Mouse (Mus musculus): ENCODE measurements around the gene Art4. TPM values are rescaled to one million over a fixed set of nuclear protein-coding genes. Genes with fewer than 3 reads are reported as not detected.

Gene Art4
- polyA plus RNA-seq, 1 experiment from 2014 or later, result 13.3 TPM

DNA sequence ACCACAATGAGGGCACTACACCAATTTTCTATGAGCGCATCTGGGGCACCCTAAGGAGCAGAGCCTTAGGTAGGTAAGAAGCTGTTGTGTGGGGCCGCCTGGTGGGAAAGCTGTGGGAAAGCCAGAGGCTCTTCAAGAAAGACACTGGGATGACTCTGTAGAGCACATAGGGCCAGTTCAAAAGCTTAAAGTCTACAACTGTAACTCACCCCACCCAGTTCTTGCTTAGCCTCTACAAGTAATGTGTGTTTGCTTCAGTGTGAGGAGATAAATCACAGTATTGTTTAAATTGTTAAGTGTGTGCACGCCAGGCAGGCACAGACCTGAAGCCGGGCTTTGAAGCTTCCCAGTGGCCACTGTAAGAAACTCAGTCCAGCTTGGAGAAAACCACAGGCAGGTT lies 8.6 kb upstream of the Art4 start:
- Histone ChIP-seq H3K27me3 (replicated peaks) (no peaks in the 10 kb centered on the region), H3K27ac (replicated peaks) (no peak overlapping the region), H3K36me3 (no peaks in the 10 kb centered on the region), H3K4me3 (no peak overlapping the region), H3K4me1 (peaks cover 4% of the 10 kb centered on the region; the same call in 1 of the 2 replicates), H3K9me3 (no peaks in the 10 kb centered on the region), H3K4me2 (no peak overlapping the region), H3K9ac (no peak overlapping the region)
- ATAC-seq (ENCODE audit: extremely low read depth, insufficient number of reproducible peaks, low FRiP score, low TSS enrichment), result no peak
- WGBS, result 78% methylated on average over 4 of the region's 4 CpGs

DNA sequence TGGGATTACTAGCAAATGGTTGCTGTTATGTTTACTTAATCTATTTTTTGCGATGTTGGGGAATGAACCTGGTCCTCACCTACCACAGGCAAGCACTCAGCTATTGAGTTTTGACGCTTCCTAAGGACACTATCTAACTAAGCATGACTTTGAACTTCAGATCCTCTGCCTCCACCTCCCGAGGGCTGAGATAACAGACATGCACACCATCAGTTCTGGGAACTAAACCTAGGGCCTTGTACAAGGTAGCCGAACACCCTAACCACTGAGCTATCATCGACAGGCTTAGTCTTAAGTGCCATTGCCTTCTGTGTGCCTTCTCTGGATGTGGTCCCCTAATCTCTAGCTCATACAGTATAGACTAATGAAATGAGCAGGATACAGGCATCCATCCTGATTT lies 7.8 kb upstream of the Art4 start:
- no peak overlapping the region for H3K27ac ChIP-seq (replicated peaks)
- H3K4me2 ChIP-seq, result no peak overlapping the region
- no peak overlapping the region for H3K4me3 ChIP-seq
- no peaks in the 10 kb centered on the region for H3K9me3 ChIP-seq
- 72% methylated on average over 5 of the region's 5 CpGs for WGBS
- peaks cover 10% of the 10 kb centered on the region for H3K4me1 ChIP-seq
- no peaks in the 10 kb centered on the region for H3K27me3 ChIP-seq (replicated peaks)
- no peaks in the 10 kb centered on the region for H3K36me3 ChIP-seq
- no peak for ATAC-seq (ENCODE audit: extremely low read depth, insufficient number of reproducible peaks, low FRiP score, low TSS enrichment)
- no peak overlapping the region for H3K9ac ChIP-seq

DNA sequence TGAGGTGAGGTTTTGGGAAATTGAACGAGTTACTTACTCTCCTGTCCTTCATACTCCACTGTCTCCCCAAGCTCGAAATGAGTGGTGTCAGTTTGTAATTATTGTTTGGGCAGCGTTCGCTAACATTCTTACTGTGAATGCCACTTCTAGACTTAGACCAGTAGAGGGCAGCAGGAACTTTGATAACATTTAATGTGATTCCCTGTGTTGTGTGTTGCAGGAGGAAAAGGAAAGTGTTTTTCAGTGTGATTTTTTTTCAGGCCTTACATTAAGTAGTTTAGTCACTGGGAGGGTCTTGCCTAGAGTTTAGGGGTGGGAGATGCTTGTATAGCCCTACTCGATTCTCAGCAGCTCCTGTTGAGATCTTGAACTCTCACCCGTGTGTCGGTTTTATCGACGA lies 3.5 kb upstream of the Art4 start:
- H3K4me2 ChIP-seq, result peak overlapping the region; percentile 46
- no peaks in the 10 kb centered on the region for H3K27me3 ChIP-seq (replicated peaks)
- H3K27ac ChIP-seq (replicated peaks), result peak overlapping the region; percentile 97
- H3K9me3 ChIP-seq, result no peaks in the 10 kb centered on the region
- no peak for ATAC-seq (ENCODE audit: extremely low read depth, insufficient number of reproducible peaks, low FRiP score, low TSS enrichment)
- H3K4me3 ChIP-seq, result no peak overlapping the region
- peaks cover 54% of the 10 kb centered on the region for H3K4me1 ChIP-seq
- H3K9ac ChIP-seq, result peak overlapping the region; percentile 74
- H3K36me3 ChIP-seq, result no peaks in the 10 kb centered on the region
- WGBS, result 35% methylated on average over 9 of the region's 9 CpGs

DNA sequence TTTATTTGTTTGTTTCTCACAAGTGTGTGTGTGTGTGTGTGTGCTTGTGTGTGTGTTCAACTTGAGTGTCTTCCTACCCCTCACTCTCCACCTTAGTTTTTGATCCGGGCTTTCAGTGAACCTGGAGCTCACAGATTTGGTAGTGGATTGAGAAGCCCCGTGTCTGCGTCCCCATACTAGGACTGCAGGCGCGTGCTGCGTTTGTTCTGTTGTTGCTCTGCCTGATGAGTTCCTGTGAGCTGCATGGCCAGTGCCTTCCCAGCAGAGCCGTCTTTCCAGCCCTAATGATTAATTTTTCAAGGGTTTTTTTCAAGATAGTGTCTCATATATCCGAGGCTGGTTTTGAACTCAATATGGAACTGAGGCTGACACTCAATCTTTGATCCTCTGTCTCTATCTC lies 887 bp upstream of the Art4 start:
- 0 out of 2 replicates have a peak, but pooled peaks cover 2% of the 10 kb centered on the region for H3K36me3 ChIP-seq
- H3K4me1 ChIP-seq, result peaks cover 75% of the 10 kb centered on the region
- H3K4me2 ChIP-seq, result peak overlapping the region; percentile 73

DNA sequence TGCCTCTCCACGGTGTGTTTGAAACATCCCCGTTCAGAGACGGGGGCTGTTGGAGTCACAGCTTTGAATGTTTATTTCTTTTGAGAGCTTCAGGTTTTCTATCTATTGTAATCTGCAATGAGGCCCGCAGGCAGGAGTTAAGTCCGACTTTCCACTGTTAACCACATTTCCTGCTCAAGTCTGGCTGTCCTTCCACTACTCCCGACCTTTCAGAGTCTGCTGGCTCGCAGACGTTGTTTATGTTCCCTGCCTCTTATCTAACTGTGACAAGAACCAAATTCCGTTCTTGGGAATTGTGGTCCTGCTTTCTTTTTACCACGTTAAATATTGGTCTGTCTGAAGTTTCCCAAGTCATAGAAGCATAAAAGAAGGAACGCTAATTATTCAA lies 334 bp upstream of the Art4 start:
- no peaks in the 10 kb centered on the region for H3K9me3 ChIP-seq
- H3K27me3 ChIP-seq (replicated peaks), result no peaks in the 10 kb centered on the region
- H3K36me3 ChIP-seq, result 0 out of 2 replicates have a peak, but pooled peaks cover 2% of the 10 kb centered on the region
- peak; percentile 40 for ATAC-seq (ENCODE audit: extremely low read depth, insufficient number of reproducible peaks, low FRiP score, low TSS enrichment)
- H3K4me2 ChIP-seq, result peak overlapping the region; percentile 73
- peaks cover 81% of the 10 kb centered on the region for H3K4me1 ChIP-seq
- 4% methylated on average over 11 of the region's 11 CpGs for WGBS
- peak overlapping the region; percentile 97 for H3K27ac ChIP-seq (replicated peaks)
- peak overlapping the region; percentile 78 for H3K9ac ChIP-seq
- peak overlapping the region; percentile 48 for H3K4me3 ChIP-seq

More for the DNA sequence above, 887 bp upstream of the Art4 start:
- Histone ChIP-seq H3K9ac (peak overlapping the region; percentile 78), H3K4me3 (no peak overlapping the region), H3K9me3 (no peaks in the 10 kb centered on the region), H3K27ac (replicated peaks) (peak overlapping the region; percentile 97), H3K27me3 (replicated peaks) (no peaks in the 10 kb centered on the region)
- ATAC-seq (ENCODE audit: extremely low read depth, insufficient number of reproducible peaks, low FRiP score, low TSS enrichment), result no peak
- WGBS, result 31% methylated on average over 8 of the region's 8 CpGs

DNA sequence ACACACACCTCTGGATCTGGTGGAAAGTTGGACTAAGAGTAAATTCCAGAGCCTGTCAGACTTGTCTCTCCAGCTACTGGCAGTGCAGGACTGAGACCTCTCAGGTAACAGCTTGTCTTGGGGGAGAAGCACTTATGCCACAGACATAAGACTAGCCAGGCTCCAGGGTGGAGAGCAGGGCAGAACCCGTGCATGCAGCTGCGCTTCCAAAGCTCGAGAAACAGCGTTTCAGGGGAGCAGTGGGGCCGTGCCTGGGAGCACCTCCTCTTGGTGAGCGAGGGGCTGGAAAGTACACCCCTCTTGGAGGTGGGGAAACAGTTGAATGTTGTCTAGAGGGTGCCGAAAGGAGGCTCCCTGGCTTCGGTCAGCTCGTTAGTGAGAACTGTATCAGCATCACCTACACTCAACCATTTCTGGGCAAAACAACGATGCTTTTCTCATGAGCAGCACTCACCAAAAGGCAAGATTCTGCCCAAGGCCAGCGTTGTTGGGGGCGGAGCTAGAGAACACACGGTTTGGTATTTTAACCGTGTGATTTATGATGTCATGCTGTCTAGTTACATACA lies 1.4 kb downstream of the Art4 start:
- peak overlapping the region; percentile 48 for H3K4me3 ChIP-seq
- H3K9me3 ChIP-seq, result no peaks in the 10 kb centered on the region
- no peak for ATAC-seq (ENCODE audit: extremely low read depth, insufficient number of reproducible peaks, low FRiP score, low TSS enrichment)
- H3K27ac ChIP-seq (replicated peaks), result peak overlapping the region; percentile 97
- H3K9ac ChIP-seq, result peak overlapping the region; percentile 78
- H3K4me2 ChIP-seq, result peak overlapping the region; percentile 73
- WGBS, result 14% methylated on average over 14 of the region's 14 CpGs
- H3K4me1 ChIP-seq, result peaks cover 85% of the 10 kb centered on the region
- H3K36me3 ChIP-seq, result peaks cover 9% of the 10 kb centered on the region; the same call in 1 of the 2 replicates
- no peaks in the 10 kb centered on the region for H3K27me3 ChIP-seq (replicated peaks)

DNA sequence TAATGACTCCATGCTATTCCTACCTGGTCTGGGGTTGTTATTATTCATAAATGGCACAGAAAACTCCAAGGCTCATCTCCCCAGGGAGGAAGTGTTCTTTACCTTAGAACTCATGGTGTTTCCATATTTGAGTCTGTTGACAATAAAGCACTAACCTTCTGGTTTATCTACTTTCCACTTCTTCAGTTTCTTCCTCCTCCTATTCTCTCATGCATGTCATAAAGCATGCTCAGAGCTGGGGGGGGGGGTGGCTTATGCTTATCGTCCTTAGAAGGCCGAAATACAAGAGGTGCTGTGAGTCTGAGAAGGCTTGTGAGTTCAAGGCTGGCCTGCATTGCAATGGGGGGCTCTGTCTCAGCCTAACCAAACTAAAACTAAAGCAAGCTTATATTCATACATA lies 2.4 kb downstream of the Art4 start:
- peaks cover 83% of the 10 kb centered on the region for H3K4me1 ChIP-seq
- peak overlapping the region; percentile 48 for H3K4me3 ChIP-seq
- H3K27me3 ChIP-seq (replicated peaks), result no peaks in the 10 kb centered on the region
- 66% methylated on average over 2 of the region's 2 CpGs for WGBS
- H3K36me3 ChIP-seq, result peaks cover 9% of the 10 kb centered on the region; the same call in 1 of the 2 replicates
- peak overlapping the region; percentile 73 for H3K4me2 ChIP-seq
- peak overlapping the region; percentile 97 for H3K27ac ChIP-seq (replicated peaks)
- H3K9me3 ChIP-seq, result no peaks in the 10 kb centered on the region
- no peak for ATAC-seq (ENCODE audit: extremely low read depth, insufficient number of reproducible peaks, low FRiP score, low TSS enrichment)
- peak overlapping the region; percentile 78; the same call in 1 of the 2 replicates for H3K9ac ChIP-seq

DNA sequence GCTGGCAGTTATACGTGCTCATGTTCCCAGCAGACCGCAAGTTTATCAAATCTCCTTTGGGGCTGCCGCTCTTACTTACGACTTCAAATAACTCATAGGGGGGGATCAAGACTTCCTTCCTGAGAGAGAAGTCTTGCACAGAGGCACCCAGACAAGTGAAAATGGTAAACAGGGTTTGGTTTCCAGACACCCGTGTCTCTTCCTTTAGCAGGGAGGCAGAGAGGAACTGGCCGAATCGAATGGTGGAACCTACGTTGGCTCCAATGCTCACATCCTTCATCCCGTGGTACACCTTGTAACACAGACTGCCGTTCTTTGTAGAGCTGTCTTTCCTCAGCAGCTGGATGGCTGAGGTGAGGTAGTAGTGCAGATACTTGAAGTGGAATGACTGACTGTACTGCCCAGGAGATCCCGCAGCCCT lies 3.2 kb downstream of the Art4 start:
- Histone ChIP-seq H3K4me1 (peaks cover 78% of the 10 kb centered on the region), H3K9me3 (no peaks in the 10 kb centered on the region), H3K9ac (no peak overlapping the region), H3K27me3 (replicated peaks) (no peaks in the 10 kb centered on the region), H3K4me3 (peak overlapping the region; percentile 48), H3K4me2 (peak overlapping the region; percentile 73), H3K27ac (replicated peaks) (0 out of 2 replicates have a peak overlapping the region, but pooled peaks have one; percentile 20), H3K36me3 (peaks cover 12% of the 10 kb centered on the region)
- WGBS, result 69% methylated on average over 11 of the region's 11 CpGs
- no peak for ATAC-seq (ENCODE audit: extremely low read depth, insufficient number of reproducible peaks, low FRiP score, low TSS enrichment)

DNA sequence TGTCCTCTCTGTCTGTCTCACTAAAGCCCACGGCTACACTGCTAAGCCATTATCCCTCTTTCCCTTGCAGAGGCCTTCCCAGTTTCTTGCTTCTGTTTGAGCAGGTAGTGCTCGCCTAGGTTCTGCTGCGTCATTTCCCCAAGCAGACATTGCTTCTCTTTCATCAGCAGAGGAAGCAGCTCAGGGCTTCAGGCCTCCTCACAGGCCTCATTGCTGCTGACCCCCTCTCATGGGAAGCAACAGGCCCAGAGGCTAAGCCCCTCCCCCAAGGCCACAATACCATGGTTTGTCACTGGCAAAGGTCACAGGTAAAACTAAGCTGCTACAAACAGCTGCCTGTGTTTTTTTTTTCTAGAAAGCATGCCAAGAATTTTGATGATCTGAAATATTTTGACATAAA lies 4.8 kb downstream of the Art4 start:
- Histone ChIP-seq H3K27ac (replicated peaks) (peak overlapping the region; percentile 48; the same call in 1 of the 2 replicates), H3K9ac (0 out of 2 replicates have a peak overlapping the region, but pooled peaks have one; percentile 34), H3K27me3 (replicated peaks) (no peaks in the 10 kb centered on the region), H3K4me1 (peaks cover 62% of the 10 kb centered on the region), H3K4me3 (no peak overlapping the region), H3K4me2 (peak overlapping the region; percentile 1; the same call in 1 of the 2 replicates), H3K9me3 (no peaks in the 10 kb centered on the region), H3K36me3 (peaks cover 23% of the 10 kb centered on the region)
- 53% methylated on average over 3 of the region's 3 CpGs for WGBS
- ATAC-seq (ENCODE audit: extremely low read depth, insufficient number of reproducible peaks, low FRiP score, low TSS enrichment), result no peak

DNA sequence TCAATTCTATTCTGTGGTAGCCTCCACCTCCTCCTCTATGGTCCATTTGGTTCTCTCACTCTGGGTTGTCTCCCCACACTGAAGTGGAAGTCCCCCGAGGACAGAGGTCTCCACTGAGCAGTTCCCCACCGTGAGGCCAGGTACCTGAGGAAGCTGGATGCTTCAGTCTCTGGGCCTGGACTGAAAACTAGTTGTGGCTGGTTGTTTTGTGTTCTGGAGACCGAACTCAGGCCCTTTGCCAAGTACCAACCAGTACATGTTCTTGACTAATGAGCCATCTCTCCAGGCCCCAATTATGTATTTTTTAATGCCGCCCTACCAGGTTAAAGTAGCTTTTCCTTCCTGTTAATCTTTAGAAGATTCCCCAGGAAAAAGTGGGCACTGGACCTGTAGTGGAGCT lies 5.2 kb downstream of the Art4 start:
- peaks cover 58% of the 10 kb centered on the region for H3K4me1 ChIP-seq
- 82% methylated on average over 4 of the region's 4 CpGs for WGBS

DNA sequence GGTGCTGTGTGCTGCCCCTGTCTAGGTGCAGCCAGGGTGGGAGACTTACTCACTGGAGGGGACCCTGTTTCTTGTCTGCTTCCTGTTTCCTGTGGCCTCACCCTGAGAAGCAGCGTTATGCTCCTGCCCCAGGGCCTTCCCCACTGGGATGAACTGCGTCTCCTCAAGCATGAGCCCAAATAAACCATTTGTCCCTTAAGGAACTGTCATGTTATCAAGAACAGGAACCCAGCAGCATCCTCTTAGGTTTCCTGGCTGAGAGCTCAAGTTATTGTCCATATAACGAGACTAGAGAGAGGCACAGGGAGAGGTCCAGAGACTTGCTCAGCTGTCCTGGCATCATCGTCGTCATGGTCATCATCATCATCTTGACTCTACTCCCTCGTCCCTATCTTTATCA lies 7.3 kb downstream of the Art4 start:
- H3K9ac ChIP-seq, result no peak overlapping the region
- 64% methylated on average over 6 of the region's 6 CpGs for WGBS

More for the DNA sequence above, 5.2 kb downstream of the Art4 start:
- H3K36me3 ChIP-seq, result peaks cover 23% of the 10 kb centered on the region
- no peaks in the 10 kb centered on the region for H3K27me3 ChIP-seq (replicated peaks)
- no peak overlapping the region for H3K4me3 ChIP-seq
- no peak for ATAC-seq (ENCODE audit: extremely low read depth, insufficient number of reproducible peaks, low FRiP score, low TSS enrichment)
- no peaks in the 10 kb centered on the region for H3K9me3 ChIP-seq
- 0 out of 2 replicates have a peak overlapping the region, but pooled peaks have one; percentile 34 for H3K9ac ChIP-seq
- peak overlapping the region; percentile 48; the same call in 1 of the 2 replicates for H3K27ac ChIP-seq (replicated peaks)
- peak overlapping the region; percentile 1; the same call in 1 of the 2 replicates for H3K4me2 ChIP-seq

DNA sequence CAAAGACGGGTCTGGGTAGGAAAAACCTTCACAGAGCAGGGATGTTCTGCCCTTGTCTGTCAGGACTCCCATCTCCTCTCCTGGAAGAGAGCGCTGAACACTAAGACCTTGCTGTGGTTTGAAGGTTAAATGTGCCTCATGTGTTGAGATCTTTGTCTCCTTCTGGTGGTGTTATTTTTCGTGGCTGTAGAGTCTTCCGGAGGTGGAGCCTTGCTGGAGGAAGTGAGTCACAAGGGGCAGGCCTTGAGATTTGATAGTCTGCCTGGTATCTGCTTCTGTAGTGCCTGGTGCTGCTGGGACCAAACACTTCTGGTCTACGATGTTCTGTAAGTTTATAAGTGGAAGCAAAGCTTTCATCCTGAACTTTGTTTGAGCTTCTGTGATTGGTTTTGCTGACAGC lies 8.6 kb downstream of the Art4 start:
- no peak overlapping the region for H3K4me2 ChIP-seq
- H3K4me3 ChIP-seq, result no peak overlapping the region
- no peak for ATAC-seq (ENCODE audit: extremely low read depth, insufficient number of reproducible peaks, low FRiP score, low TSS enrichment)
- no peaks in the 10 kb centered on the region for H3K27me3 ChIP-seq (replicated peaks)
- H3K4me1 ChIP-seq, result peaks cover 25% of the 10 kb centered on the region
- no peak overlapping the region for H3K27ac ChIP-seq (replicated peaks)
- 76% methylated on average over 5 of the region's 5 CpGs for WGBS
- no peak overlapping the region for H3K9ac ChIP-seq
- H3K36me3 ChIP-seq, result peaks cover 26% of the 10 kb centered on the region
- H3K9me3 ChIP-seq, result no peaks in the 10 kb centered on the region

More for the DNA sequence above, 7.3 kb downstream of the Art4 start:
- no peak overlapping the region for H3K4me2 ChIP-seq
- peaks cover 26% of the 10 kb centered on the region for H3K36me3 ChIP-seq
- no peaks in the 10 kb centered on the region for H3K9me3 ChIP-seq
- H3K27me3 ChIP-seq (replicated peaks), result no peaks in the 10 kb centered on the region
- ATAC-seq (ENCODE audit: extremely low read depth, insufficient number of reproducible peaks, low FRiP score, low TSS enrichment), result no peak
- H3K4me3 ChIP-seq, result no peak overlapping the region
- H3K27ac ChIP-seq (replicated peaks), result 0 out of 2 replicates have a peak overlapping the region, but pooled peaks have one; percentile 8
- peaks cover 37% of the 10 kb centered on the region for H3K4me1 ChIP-seq
